19 mouse cellular contexts compared by ENCODE assay signal in genomic region chr11:16783926-16784659, GRCm38 (mm10). TPM values are rescaled to one million over a fixed set of nuclear protein-coding genes. Genes with fewer than 3 reads are reported as not detected.
DNase-seq lines count a peak whose midpoint lies in the region; ATAC-seq and TF ChIP-seq lines count a peak whose summit lies in the region.
"Had no signal": no experiment of that assay in that cellular context is flagged by ENCODE, and none has a peak within 500 bp of the region (broad histone marks: within the 10 kb centered on the region; RNA-seq: fewer than 3 reads in every experiment).

No protein-coding gene starts in this region.

- H3K9ac ChIP-seq in kidney, embryonic 15.5 days, result no peak overlapping the region
- H3K9ac ChIP-seq in stomach, embryonic 15.5 days, result no peak overlapping the region
- H3K9ac ChIP-seq: embryonic facial prominence, embryonic 13.5 days; hindbrain, embryonic 13.5 days; neural tube, embryonic 15.5 days had no signal

- no peaks in the 10 kb centered on the region for H3K36me3 ChIP-seq in kidney, adult 2 months (ENCODE audit: control insufficient read depth, insufficient read depth, low read length)
- H3K36me3 ChIP-seq in kidney, embryonic 15.5 days, result no peaks in the 10 kb centered on the region
- no peaks in the 10 kb centered on the region for H3K36me3 ChIP-seq in stomach, embryonic 15.5 days
- H3K36me3 ChIP-seq: embryonic facial prominence, embryonic 13.5 days; forebrain, embryonic 10.5 days; hindbrain, embryonic 13.5 days; midbrain, embryonic 10.5 days; neural tube, embryonic 15.5 days had no signal

- H3K4me2 ChIP-seq in kidney, embryonic 15.5 days, result no peak overlapping the region
- H3K4me2 ChIP-seq in stomach, embryonic 15.5 days, result no peak overlapping the region
- H3K4me2 ChIP-seq: embryonic facial prominence, embryonic 13.5 days; hindbrain, embryonic 13.5 days; neural tube, embryonic 15.5 days had no signal

- no peak for TF ChIP-seq CTCF in kidney, adult 2 months (conservative IDR thresholded peaks at IDR 0.05; ENCODE audit: insufficient read depth, insufficient read length, low read depth, low read length)

- no peak for TF ChIP-seq POLR2A in kidney, adult 2 months (IDR thresholded peaks at IDR 0.05; ENCODE audit: low read depth, low read length)

- peaks cover 53% of the 10 kb centered on the region for H3K4me1 ChIP-seq in kidney, adult 2 months (ENCODE audit: control insufficient read depth, insufficient read depth, low read length)
- 0 out of 2 replicates have a peak, but pooled peaks cover 4% of the 10 kb centered on the region for H3K4me1 ChIP-seq in kidney, embryonic 15.5 days
- H3K4me1 ChIP-seq in stomach, embryonic 15.5 days, result peaks cover 11% of the 10 kb centered on the region; the same call in 1 of the 2 replicates
- H3K4me1 ChIP-seq: hindbrain, embryonic 13.5 days; neural tube, embryonic 15.5 days had no signal

- 44% methylated on average over 8 of the region's 8 CpGs for WGBS in kidney, adult 2 months
- 66% methylated on average over 8 of the region's 8 CpGs for WGBS in kidney, embryonic 15.5 days
- WGBS in stomach, embryonic 15.5 days, result 52% methylated on average over 8 of the region's 8 CpGs

- ATAC-seq in kidney, embryonic 15.5 days (replicated peaks; ENCODE audit: low FRiP score), result no peak
- ATAC-seq in stomach, embryonic 15.5 days (ENCODE audit: insufficient read depth, low FRiP score, low read depth), result peak; percentile 22; the same call in 1 of the 2 replicates
- no peak for ATAC-seq in monocyte, adult 5-6 weeks (replicated peaks; ENCODE audit: insufficient number of reproducible peaks, low FRiP score, low TSS enrichment, poor library complexity, severe bottlenecking)
- ATAC-seq: CD4-positive, CD25-positive, alpha-beta regulatory T cell, adult 4 months; intestine, postnatal 0 days had no signal

- H3K4me3 ChIP-seq in kidney, adult 2 months (ENCODE audit: insufficient read depth, low read depth, low read length), result no peak overlapping the region
- H3K4me3 ChIP-seq in kidney, embryonic 15.5 days (replicated peaks), result no peak overlapping the region
- no peak overlapping the region for H3K4me3 ChIP-seq in stomach, embryonic 15.5 days (replicated peaks)
- H3K4me3 ChIP-seq: embryonic facial prominence, embryonic 13.5 days; forebrain, embryonic 10.5 days; hindbrain, embryonic 13.5 days; midbrain, embryonic 10.5 days; neural tube, embryonic 15.5 days had no signal

- H3K9me3 ChIP-seq in kidney, embryonic 15.5 days (replicated peaks), result no peaks in the 10 kb centered on the region
- no peaks in the 10 kb centered on the region for H3K9me3 ChIP-seq in stomach, embryonic 15.5 days
- H3K9me3 ChIP-seq: embryonic facial prominence, embryonic 13.5 days; forebrain, embryonic 10.5 days; hindbrain, embryonic 13.5 days; midbrain, embryonic 10.5 days; neural tube, embryonic 15.5 days had no signal

- H3K27me3 ChIP-seq in kidney, adult 2 months (replicated peaks; ENCODE audit: control insufficient read depth, insufficient read depth, low read length), result no peaks in the 10 kb centered on the region
- H3K27me3 ChIP-seq in kidney, embryonic 15.5 days, result no peaks in the 10 kb centered on the region
- H3K27me3 ChIP-seq in stomach, embryonic 15.5 days (replicated peaks), result no peaks in the 10 kb centered on the region
- H3K27me3 ChIP-seq: embryonic facial prominence, embryonic 13.5 days; hindbrain, embryonic 13.5 days; neural tube, embryonic 15.5 days had no signal

- peak overlapping the region; percentile 18 for H3K27ac ChIP-seq in kidney, adult 2 months (ENCODE audit: insufficient read depth, low read depth, low read length)
- peak overlapping the region; percentile 48; the same call in 1 of the 2 replicates for H3K27ac ChIP-seq in kidney, embryonic 15.5 days
- H3K27ac ChIP-seq in stomach, embryonic 15.5 days, result peak overlapping the region; percentile 12; the same call in 1 of the 2 replicates
- H3K27ac ChIP-seq: embryonic facial prominence, embryonic 13.5 days; forebrain, embryonic 10.5 days; hindbrain, embryonic 13.5 days; midbrain, embryonic 10.5 days; neural tube, embryonic 15.5 days had no signal

- peak; percentile 76 for DNase-seq in kidney, adult 2 months
- DNase-seq in kidney, adult 18-20 months, result no peak
- DNase-seq in kidney, postnatal 36 days, result peak; percentile 39 to 69
- no peak for DNase-seq in urinary bladder, postnatal 25 days (ENCODE audit: low spot score)
- DNase-seq: adrenal gland, adult 2 months; cerebellum, adult 11-12 months; right cerebral cortex, adult 18-20 months had no signal

RNA-seq across cellular contexts. Expression of gene Egfr, which starts 32.1 kb away (rescaled TPM):
- polyA plus RNA-seq in kidney, adult 2 months (2012; rRNA removed), result 19.9 and 41.0 TPM in 2 replicates
- polyA plus RNA-seq in kidney, embryonic 15.5 days (2015; fragmentation: Nextera tagmentation; extraction: Ambion mirVana), result 5.6 and 7.7 TPM in 2 replicates
- 11.6 and 18.5 TPM in 2 replicates for polyA plus RNA-seq in stomach, embryonic 15.5 days (2015; fragmentation: Nextera tagmentation; extraction: Ambion mirVana)
- 0.19 TPM in 1 of 3 replicates, not detected in the others for total RNA-seq in monocyte, adult 5-6 weeks (2017)
- total RNA-seq: common myeloid progenitor, adult 5-6 weeks; MEL had no signal

Comparison
In these comparisons a context has a peak if more than half of its experiments do, and no peak if none do; other contexts are left out.
1. DNase-seq: peak in kidney, adult 2 months (single experiment) and kidney, postnatal 36 days (2 of 2); none in kidney, adult 18-20 months (single experiment) and urinary bladder, postnatal 25 days (single experiment).
2. Peak in every context shown above with its lines, with median percentiles within 50 percentile points of each other: H3K27ac ChIP-seq.